Mouse (Mus musculus) kidney, postnatal 4 days (tissue): ENCODE results near the gene Strip1.

Experiments
- DNase-seq, 2 experiments: peaks; one replicate each; pipeline ENCODE4 v3.0.0; 2021; ENCODE audit warnings: mixed read lengths in 2 of 2

The Strip1 gene

DNA sequence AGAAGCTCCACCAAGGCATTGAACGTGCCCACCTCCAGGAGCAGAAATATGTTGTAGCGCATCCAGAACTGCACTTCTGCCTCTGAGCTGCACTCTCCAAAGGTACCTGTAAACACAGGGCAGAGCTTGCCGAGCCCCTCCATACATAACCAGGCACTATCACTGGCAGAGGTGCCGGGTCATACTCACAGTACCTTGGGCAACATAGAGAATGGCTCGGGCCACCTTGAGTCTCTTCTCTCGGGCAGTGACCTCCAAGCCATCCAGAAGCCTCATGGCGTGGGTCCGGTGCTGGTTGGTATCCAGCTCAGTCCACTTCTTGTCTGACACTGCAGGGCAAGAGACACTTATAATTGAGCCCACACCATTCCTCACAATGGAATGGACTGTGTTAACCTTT lies 4.7 kb downstream of the Strip1 start:
- no peak for DNase-seq

DNA sequence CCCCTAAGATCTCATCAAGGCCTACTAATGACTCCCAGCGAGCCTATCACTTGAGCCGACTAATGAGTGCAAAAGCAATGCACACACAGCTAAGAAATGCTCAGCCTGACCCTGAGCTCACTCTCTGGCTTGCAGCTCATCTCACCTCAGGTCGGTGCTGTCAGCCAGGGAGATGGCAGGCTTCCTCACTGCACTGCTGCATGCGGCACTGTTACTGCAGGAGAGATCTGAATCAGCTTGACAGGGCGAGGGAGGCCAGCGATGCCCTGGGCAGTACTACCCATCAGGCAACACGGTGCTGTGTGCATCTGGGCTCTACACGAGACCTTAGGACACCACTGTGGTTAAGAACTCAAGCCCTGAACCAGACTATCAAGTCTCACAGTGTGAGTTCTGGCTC lies 6.0 kb downstream of the Strip1 start:
- no peak for DNase-seq

DNA sequence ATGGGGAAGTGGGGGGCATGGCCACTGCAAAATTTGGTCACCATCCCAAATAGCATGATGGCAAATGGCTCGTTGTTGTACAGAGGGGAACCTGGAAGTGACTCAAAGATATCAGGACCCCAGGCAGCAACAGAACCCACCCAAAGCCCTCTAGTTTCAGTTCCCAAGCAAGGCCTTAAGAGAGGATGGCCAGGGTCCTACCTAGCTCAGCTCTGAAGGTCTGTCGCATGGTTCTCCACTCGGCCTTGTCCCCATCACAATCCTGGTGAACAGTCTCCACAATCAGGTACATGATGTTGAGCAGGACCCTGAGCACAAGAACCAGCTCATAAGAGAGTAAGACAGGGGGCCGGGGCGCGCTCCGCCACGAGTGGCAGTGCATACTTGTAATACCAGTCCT lies 7.1 kb downstream of the Strip1 start:
- no peak for DNase-seq

DNA sequence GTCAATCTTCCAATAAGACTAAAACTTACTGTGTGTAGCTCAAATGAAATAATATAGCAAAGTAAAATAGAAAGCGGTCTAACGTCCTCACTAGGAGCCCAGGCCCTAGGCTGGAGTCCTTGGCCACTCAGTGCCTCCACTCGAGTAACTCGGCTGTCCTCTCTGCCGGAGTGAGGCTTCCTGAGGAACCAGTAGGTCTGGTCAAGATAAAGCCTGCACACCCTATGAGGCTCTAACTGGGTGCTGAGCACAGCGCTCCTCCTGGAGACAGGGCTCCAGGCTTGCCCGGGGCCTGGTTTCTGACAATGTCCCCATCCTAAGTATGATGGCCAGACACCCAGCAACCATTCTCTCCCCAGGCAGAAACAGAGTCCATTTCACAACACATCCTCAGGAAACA lies 9.0 kb downstream of the Strip1 start:
- DNase-seq = no peak

DNA sequence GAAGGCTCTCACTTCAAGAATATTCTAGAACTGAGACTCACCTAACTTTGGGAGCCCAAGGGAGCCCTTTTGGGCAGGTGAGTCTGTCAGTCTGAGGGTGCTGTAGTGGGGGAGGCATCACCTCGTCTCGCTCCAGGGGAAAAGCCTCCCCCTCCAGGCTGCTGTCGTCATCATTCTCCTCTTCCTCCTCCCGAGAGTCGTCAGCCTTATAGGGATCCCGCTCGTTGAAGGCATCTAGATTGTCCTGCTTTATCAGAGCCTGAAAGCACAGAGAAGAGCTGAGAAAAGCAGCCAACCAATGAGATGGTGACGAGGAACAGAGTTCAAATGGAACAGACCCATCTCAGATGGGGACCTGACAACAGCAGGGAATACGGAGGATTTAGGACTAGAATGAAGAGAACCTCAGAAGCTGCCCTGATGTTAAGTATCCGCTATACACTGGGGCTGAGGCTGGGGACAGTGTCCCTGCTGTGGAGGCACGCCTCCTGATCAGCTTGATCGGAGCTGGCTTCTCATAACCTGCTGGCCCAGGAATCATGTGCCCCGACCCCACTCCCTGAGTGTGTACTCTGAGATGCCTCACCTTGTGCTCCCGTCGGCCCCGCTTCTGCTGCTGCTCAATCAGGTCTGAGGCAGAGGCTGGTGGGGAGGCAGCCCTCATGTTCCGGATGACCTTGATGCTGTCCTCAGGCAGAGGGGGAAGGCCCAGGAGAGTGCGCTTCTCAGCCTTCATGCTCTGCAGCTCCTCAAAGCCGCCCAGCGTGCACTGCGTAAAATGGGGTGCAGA lies 10.0 kb downstream of the Strip1 start:
- no peak for DNase-seq

DNA sequence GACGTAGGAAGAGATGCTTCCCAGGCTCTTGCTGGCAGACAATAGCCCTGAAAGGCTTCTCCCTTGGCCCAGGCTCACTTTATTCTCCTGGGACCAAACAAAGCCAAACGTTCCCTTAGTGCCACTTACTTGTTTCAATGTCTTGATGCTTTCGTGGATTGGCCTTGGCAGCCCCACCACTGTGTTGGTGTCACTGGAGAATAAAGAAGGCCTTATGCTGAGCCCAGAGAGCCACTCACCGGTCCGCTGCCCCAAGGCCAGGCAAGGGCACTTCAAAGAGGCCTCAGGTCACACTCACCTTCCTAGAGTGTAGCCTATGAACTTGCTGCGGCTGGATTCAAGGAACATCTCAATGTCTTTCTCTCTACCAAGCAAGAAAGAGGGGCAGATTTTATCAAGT lies 11.6 kb downstream of the Strip1 start:
- no peak for DNase-seq

DNA sequence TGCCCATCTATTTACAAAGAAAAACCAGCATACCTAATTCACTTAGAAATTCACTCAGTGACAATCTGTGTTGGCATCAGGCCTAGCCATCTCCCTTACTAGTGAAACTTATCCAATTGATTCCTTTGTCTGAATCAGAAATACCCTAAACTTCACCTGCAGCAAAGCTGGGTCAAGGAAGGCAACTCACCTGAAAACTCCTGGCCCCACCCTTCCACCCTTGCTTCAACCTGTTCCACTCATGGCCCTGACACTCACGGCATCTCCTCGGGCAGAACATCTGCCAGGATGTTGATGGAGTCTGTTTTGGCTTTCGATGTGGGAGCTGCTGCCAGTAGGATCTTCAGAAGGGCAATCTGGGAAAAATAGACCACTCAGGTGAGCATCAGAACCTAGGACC lies 13.7 kb downstream of the Strip1 start:
- no peak for DNase-seq

DNA sequence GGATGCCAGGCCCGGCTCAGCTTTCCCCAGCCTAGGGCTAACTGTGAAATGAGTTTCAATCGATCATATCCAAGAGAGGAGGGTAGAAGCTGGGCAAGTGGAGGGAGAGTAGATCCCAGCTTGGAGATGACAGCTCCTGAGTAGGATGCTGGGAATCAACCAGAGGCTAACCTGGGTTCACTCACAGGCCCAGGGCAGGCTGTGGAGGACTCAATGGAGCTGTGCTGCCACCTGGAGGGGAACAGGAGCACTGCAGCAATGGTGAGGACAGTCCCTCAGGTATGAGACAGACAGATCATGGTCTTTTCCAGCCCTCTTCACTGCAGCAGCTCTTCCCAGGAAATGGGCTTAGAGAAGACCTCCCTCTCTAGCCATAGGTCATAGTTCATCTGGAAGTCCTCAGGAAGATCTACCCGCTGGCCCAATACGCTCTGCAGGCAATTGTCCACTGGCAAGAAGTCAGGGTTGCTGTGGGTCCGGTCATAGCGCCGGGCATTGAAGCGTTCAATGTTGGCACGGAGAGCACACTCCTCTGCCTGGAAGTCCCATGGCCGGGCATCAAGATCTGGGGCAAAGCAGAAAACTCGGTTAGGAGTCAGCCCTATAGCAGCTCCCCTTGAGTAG lies 18.5 kb downstream of the Strip1 start:
- peak; percentile 85 to 86 for DNase-seq

DNA sequence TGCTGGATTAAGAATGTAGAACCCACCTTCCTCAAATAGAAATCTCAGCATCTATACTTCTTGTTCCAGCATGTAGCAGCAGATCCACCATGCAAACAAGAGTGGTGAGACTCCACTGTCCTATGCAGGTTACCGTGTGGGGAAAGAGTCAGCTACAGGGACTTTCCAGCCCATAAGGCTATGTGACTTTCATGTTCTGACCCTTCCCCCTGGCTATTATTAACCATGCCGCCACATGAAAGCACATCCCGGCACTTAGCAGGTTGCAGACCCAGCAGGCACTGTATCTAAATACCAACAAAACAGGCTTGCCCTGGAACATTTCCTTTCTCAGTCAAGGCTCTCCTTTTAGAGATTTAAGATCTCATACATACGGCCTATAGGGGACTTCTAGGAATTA lies 20.1 kb downstream of the Strip1 start:
- DNase-seq = no peak

DNA sequence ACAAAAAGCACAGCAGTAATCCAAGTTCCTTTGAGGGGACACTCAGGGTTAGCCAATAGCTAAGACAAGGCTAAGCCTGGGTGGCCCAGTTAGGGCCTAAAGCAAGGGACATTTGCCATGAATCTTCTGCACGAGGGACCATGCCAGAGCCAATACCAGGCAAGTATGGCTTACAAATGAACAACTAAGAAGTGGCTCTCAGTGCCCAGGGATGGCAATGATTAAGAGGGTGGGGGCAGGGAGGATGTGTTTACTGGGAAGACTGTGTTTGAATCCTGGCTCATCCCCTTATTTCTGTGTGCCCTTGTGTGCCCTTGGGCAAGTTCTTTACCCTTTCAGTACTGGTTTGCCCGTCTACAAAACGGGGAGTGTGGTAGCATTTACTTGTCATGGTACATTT lies 22.1 kb downstream of the Strip1 start:
- peak; percentile 34 to 39 for DNase-seq

DNA sequence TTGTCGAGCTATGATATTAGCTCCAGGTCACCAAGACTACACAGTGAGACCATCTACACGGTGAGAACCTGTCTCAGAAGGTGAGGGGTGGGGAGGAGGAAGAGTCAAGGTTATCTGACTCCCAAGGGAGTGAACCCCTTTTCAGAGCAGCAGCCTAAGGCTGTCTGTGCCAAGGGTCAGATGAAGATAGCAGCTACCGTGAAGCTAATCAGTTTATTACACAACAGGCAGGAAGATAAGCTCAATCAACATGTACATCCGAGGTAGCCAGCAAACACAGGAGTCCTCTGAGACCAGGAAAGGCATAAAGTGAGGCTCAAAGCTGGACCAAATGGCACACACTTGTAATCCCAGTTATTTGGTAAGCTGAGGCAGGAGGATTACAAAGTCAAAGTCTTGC lies 22.7 kb downstream of the Strip1 start:
- DNase-seq = no peak

DNA sequence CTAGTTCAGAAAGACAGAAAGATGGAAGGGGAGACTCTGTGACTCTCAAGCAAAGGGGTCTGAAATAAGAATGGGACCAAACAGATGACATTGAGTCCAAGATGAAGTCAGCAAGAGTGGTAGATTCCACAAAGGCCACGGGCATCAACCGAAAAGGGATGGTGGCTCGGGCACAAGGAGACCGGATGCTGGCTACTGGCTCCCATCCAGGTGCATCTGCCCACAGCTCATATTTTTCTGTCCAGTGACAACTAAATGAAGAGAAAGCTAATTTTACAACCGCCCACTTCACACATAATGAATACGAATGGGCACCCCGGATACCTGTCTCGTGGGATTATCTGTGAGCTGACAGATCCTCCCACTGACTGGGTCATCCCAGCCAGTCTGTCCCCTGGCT lies 24.3 kb downstream of the Strip1 start:
- no peak for DNase-seq

DNA sequence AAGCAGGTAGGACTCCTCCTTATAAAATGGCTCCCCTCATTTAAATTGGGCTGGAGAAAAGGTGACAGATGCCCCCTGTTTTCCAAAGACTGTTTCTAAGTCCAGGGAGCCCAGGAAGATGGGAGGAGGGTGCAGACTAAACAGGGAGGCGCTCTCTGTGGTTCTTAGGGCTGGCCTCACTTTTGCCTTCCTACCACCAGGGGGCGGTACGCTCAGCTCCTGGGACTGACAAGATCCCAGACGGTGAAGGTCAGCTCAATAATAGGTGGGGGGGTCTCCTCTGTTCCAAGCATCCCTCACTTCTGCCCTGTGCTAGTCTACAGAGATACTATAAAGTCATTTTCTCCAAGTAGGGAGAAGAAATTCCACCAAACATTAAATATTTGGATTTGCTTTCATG lies 26.2 kb downstream of the Strip1 start:
- peak; percentile 77 to 78 for DNase-seq

DNA sequence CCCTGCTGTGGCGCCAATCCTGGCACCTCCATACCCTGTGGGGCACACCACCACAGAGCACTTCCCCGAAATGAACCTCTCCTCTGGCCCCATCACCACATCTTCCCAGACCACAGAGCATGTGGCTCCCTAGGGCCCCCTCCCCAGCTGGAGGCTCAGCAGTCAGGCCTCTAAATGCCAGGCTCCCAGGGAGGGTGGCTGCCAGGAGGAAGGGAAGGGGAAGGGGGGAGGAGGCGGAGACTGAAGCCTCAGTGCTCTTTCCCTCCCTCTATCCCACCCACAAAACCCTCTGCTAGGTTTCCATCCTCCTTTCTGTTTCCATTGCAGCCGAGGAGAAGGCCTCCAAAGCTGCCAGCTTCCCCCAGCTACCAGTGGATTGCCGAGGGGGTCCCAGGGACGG lies 31.4 kb downstream of the Strip1 start:
- no peak for DNase-seq

DNA sequence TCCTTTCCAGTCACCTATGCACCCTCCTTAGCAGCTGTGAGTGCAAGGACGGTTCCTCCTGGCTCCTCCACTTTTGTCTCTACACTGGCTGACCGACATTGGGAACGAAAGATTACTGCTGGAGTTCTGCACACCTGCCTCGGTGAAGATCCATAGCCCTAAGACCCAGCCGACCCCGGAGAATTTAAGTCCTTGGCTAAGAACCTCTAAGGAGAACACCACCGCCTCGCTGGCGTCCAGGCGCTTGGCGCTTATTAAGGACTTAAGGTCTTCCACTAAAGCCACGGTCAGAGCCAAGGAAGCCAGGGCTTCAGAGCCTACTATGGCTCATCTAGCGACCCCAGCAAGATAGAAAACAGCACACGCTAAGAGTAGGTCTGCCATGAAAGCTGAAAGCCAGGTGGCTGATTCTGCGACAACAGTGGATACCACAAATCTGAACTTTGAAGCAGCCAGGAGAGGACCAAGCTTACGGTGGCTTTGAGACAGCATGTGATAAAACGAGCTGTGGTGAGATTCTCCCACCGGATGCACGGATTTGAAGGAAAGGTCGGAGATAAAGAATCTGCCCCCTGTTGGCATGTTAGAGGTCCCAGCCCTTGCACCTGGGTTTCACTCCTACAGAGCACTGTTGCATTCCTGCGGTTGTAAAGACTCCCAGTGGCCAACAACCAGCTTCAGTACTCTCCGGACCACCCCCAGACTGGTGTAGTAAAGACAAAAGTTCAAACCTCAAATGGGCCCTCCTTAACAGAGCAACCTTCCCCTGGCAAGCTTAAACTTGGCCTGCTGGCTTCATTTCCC lies 33.7 kb downstream of the Strip1 start:
- DNase-seq = peak in 1 of 2 experiments; percentile 18

DNA sequence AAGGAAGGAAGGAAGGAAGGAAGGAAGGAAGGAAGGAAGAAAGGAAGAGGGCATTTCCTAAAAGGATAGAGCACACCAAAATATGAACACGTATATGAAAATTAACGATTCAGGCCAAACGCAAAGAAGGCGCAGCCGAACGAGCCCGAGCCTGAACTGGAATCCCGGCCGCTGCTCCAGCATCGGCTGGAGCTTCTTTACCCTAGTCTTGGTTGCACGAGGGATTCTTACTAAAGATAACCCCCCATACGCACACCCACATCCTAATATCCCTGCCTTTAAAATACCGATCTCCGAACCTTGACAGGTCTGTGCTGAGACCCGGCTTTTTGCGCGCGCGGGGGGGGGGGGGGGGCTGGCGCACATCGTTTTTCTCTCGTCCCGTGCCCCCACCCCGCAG lies 34.4 kb downstream of the Strip1 start:
- DNase-seq = no peak

DNA sequence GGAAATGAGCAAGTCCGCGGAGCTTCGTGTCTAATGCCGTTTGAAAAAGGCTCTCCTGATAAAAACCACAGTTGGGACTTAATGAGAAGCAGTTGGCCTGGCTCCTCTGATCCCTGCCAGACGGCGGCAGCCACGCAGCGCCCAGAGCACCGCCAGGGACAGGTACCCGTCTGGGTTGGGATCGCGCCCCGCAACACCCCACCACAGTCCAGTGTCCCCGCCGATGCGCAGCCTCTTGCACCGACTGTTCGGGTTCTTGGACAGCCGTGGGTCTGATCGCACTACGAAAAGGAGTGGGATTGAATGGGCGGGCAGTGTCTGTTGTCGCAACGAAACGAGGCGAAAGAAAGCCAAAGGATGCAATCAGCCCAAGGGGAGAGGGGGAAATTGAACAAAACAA lies 34.9 kb downstream of the Strip1 start:
- DNase-seq = peak; percentile 50 to 65

DNA sequence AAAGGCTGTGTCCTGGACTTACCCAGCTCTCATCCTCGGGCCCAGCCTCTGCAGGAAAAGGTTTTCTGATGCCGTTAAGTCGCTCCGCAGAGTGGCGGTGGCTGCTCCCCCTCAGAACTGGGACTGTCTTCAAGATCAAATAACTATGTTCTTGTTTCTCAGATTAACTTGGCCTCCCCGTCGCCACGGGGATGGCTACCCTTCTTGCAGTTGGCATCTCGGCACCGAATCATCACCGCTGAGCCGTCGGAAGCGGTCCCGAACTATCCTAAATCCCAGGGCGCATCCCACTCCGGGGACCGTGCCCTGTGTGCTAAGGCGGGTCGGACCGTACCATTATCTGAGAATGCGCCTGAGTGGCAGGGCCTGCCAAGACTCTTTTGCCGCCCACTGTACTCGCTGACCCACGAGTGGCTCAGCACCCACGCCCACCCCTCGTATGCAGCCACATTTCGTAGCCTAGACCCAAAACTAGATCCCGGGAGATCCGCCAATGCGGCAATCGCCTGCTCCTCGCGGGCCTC lies 35.5 kb downstream of the Strip1 start:
- DNase-seq = peak; percentile 39 to 57

DNA sequence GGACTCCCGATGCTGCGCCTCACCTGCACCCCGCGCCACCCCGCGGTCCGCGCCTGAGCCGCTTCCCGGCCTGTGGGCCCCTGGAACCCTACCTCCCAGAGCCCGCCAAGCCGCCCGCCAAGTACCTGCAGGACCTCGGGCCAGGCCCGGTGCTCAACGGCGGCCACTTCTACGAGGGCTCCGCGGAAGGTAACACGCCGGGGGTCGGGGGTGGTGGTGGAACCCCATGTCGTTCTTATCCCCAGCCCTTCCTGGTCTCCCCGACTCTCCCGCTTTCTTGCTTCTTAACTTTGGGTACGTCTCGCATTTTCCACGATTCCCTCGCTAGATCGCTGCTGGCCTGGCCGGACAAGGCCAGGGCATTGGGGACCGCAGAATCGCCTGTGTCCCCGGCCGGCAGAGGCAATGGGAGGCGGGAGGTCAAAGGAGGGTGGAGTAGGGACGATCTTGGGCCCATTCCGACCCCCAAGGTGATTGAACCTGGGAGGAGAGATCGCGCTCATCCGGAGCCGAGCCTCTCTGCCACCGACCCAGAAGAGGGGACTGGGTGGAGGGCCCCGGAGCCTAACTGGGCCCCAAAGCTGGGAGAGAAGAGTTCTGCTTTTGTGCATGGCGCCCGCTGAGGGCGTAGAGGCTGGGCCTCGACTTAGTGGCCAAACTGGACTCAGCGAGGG lies 36.1 kb downstream of the Strip1 start:
- DNase-seq = peak; percentile 34 to 53

DNA sequence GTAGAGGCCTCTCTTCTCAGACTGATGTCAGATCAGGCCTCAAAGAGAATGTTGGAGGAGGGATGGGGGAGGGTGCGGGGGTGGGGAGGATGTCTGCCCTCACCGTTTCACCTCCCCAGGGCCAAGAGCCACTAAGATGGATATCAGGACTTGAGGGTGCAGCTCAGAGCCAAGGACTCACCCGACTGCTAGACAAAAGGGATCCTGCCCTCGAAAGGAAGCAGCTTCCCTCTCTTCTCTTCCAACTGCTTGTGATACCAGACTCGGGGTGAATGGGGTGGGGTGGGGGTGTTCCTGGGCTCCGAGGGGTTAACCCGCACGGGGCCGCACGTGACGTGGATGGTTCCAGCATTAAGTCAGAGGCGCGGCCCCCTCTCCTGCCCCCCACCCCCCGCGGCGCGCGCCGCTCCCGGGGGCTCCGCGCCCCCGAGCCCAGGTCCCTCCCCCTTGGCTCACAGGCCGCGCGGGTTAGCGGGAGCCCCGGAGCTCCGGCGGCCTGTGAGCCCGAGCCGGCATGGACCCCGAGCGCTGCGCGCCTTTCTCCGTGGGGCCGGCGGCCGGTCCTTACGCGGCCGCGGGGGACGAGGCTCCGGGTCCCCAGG lies 36.7 kb downstream of the Strip1 start, which contains the start of gene Alx3:
Alx3 (plus strand) TSS at position 370 of the 602 bp plus-strand sequence.
- DNase-seq = no peak

DNA sequence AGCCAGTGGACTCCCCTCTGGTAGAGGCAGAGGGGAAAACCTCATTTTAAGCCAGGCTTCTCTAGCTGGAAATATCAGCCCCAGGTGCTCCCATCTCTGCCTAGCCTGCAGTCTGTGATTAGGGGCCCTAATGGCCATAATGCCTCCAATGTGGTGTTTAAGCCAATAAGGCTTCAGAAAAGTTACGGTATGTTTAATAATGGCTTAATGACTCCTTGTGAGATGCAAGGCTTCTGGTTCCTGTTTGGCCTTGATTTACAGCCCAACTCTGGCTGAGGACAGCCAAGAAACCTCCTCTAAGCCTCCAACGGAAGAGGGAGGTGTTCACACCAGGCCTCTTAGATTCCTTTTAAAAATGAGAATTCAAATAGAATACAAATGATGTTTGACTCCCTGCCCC lies 37.9 kb downstream of the Strip1 start:
- DNase-seq = no peak

DNA sequence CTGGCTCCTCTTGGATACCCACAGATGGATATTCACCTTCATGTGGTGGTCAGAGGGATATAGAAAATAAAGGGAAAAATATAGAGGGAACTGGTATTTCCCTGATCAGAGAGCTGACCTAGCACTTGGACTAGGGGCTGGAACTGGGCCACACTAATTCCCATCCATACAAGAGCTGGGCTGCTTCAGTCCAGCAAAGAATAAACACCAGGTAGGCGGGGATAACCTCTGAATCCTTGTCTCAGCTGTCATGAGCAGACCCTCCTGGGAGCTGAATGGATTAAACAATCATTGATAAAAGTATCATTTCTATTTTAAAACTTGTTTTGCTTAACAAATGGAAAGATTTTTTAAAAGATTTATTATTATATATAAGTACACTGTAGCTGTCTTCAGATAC lies 39.9 kb downstream of the Strip1 start:
- no peak for DNase-seq

DNA sequence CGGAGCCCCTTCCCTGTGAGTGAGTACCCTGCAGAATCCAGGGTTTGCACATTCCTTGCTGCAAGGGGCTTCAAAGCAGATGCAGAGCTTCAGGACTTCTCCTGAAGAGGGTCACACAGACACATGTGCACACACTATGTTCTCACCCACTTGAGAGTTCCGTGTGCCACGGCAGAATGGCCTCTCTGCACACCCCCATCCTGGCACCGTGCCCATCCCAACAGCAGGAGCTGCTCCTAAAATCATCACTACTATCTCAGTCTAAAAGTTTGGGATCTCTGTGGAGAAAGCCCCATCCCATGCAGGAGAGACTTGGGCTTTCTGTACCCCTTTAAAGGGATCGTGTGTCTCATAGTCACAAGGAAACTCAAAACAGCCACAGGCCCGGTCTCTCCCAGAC lies 45.0 kb downstream of the Strip1 start:
- no peak for DNase-seq
